Mouse (Mus musculus) kidney, adult 2 months (tissue): Measurements from ENCODE around the gene Gtsf2. TPM values are rescaled to one million over a fixed set of nuclear protein-coding genes. Genes with fewer than 3 reads are reported as not detected.
"Not testable (repeated sequence)": the region's sequence is repeated elsewhere in the genome, so short reads cannot be mapped to it uniquely, and the experiment has no call there.

ENCODE experiments used
- DNase-seq: peaks from one replicate; pipeline ENCODE4 v3.0.0; 2021
- H3K27ac ChIP-seq: fragments of 200-500 bp; 2 replicates; pipeline ENCODE4 v1.5.1; 2012; ENCODE audit warnings: low read depth, low read length, control low read depth, inconsistent platforms; ENCODE audit not compliant: insufficient read depth
- H3K27me3 ChIP-seq: fragments of 200-500 bp; replicated peaks from 2 replicates; pipeline ENCODE4 v1.6.1; 2012; ENCODE audit warnings: mild to moderate bottlenecking, moderate library complexity, low read length, inconsistent platforms; ENCODE audit not compliant: control insufficient read depth, insufficient read depth
- H3K36me3 ChIP-seq: fragments of 200-500 bp; 2 replicates; pipeline ENCODE4 v1.6.1; 2012; ENCODE audit warnings: mild to moderate bottlenecking, moderate library complexity, low read length, inconsistent platforms; ENCODE audit not compliant: control insufficient read depth, insufficient read depth
- H3K4me1 ChIP-seq: fragments of 200-500 bp; 2 replicates; pipeline ENCODE4 v1.6.1; 2011; ENCODE audit warnings: low read length; ENCODE audit not compliant: control insufficient read depth, insufficient read depth
- H3K4me3 ChIP-seq: fragments of 200-500 bp; 2 replicates; pipeline ENCODE4 v1.5.1; 2011; ENCODE audit warnings: mild to moderate bottlenecking, low read depth, low read length, control low read depth; ENCODE audit not compliant: insufficient read depth
- CTCF ChIP-seq: fragments of 200-500 bp; conservative IDR thresholded peaks from 2 replicates; pipeline ENCODE4 v1.5.1; 2011; ENCODE audit warnings: low read depth, mild to moderate bottlenecking, control low read depth, low read length, moderate library complexity, mixed read lengths; ENCODE audit not compliant: insufficient read depth, insufficient read length
- POLR2A ChIP-seq: fragments of 200-500 bp; IDR thresholded peaks from one replicate; pipeline ENCODE4 v1.6.1; 2011; ENCODE audit warnings: low read depth, low read length, control low read depth
- WGBS: fragments of 180-500 bp; shearing (Covaris S2); methylation state at CpG from one replicate; pipeline ENCODE4 v1.1.7; 2018; 5-methylcytosine and 5-hydroxymethylcytosine counted together
- polyA plus RNA-seq: library from polyadenylated mRNA; depleted of rRNA; stranded (reverse); fragments of >200 nt; gene quantifications from 2 replicates; pipeline ENCODE4 v1.2.3, GENCODE M21; 2012; rRNA removed

The Gtsf2 gene
- polyA plus RNA-seq, 1 experiment: not detected

- H3K4me3 ChIP-seq: no peak overlapping the region
- TF ChIP-seq POLR2A: no peak
Measured at GRCm38 (mm10) chr15:103454449-103454848, 6.2 kb upstream of the Gtsf2 start.

GRCm38 (mm10) chr15:103453551-103454218 is 5.4 kb upstream of the Gtsf2 start, which contains the start of gene Nckap1l:
TSS of gene Nckap1l (plus strand) at chr15:103453794.
- peak within 1 kb of the TSS; percentile 13; the same call in 1 of the 2 replicates for H3K4me3 ChIP-seq
- TF ChIP-seq POLR2A (no peak), CTCF (no peak)
- peak; percentile 36 for DNase-seq
- H3K27me3 ChIP-seq: no peaks in the 10 kb centered on the region
- no peaks in the 10 kb centered on the region for H3K36me3 ChIP-seq
- H3K4me1 ChIP-seq: no peaks in the 10 kb centered on the region
- WGBS: 85% methylated on average over 13 of the region's 13 CpGs
- H3K27ac ChIP-seq: no peak within 1 kb of the TSS

More at GRCm38 (mm10) chr15:103454449-103454848, 6.2 kb upstream of the Gtsf2 start:
- Histone ChIP-seq H3K27me3 (no peaks in the 10 kb centered on the region), H3K36me3 (no peaks in the 10 kb centered on the region), H3K4me1 (no peaks in the 10 kb centered on the region), H3K27ac (no peak overlapping the region)
- DNase-seq: no peak
- 79% methylated on average over 6 of the region's 6 CpGs for WGBS

- H3K27ac ChIP-seq, DNase-seq, H3K27me3 ChIP-seq, H3K4me3 ChIP-seq, H3K36me3 ChIP-seq, H3K4me1 ChIP-seq: not testable (repeated sequence)
- 84% methylated on average over 4 of the region's 4 CpGs for WGBS
Measured at GRCm38 (mm10) chr15:103445966-103446365, 2.3 kb downstream of the Gtsf2 start.

- H3K27ac ChIP-seq: no peak within 1 kb of the TSS
- 90% methylated on average over 16 of the region's 16 CpGs for WGBS
- no peak for DNase-seq
- no peak within 1 kb of the TSS for H3K4me3 ChIP-seq
- H3K27me3 ChIP-seq: no peaks in the 10 kb centered on the region
- no peaks in the 10 kb centered on the region for H3K4me1 ChIP-seq
- no peaks in the 10 kb centered on the region for H3K36me3 ChIP-seq
- TF ChIP-seq CTCF: no peak
- TF ChIP-seq POLR2A: no peak
Measured at GRCm38 (mm10) chr15:103430241-103430640, 18.0 kb downstream of the Gtsf2 start, which contains the start of gene Gtsf1. TSS of gene Gtsf1 (minus strand) at chr15:103430470.

GRCm38 (mm10) chr15:103427017-103427416 is 21.3 kb downstream of the Gtsf2 start:
- no peaks in the 10 kb centered on the region for H3K4me1 ChIP-seq
- no peaks in the 10 kb centered on the region for H3K36me3 ChIP-seq
- H3K27me3 ChIP-seq: no peaks in the 10 kb centered on the region
- TF ChIP-seq CTCF (no peak), POLR2A (no peak)
- DNase-seq: peak; percentile 8
- no peak overlapping the region for H3K4me3 ChIP-seq
- 33% methylated on average over 2 of the region's 2 CpGs for WGBS
- no peak overlapping the region for H3K27ac ChIP-seq

GRCm38 (mm10) chr15:103405586-103405985 is 42.7 kb downstream of the Gtsf2 start:
- not testable (repeated sequence) for H3K36me3 ChIP-seq, H3K27me3 ChIP-seq, H3K4me1 ChIP-seq, H3K27ac ChIP-seq, H3K4me3 ChIP-seq, DNase-seq
- 88% methylated on average over 3 of the region's 3 CpGs for WGBS

- no peaks in the 10 kb centered on the region for H3K27me3 ChIP-seq
- H3K4me1 ChIP-seq: no peaks in the 10 kb centered on the region
- 98% methylated on average over 5 of the region's 5 CpGs for WGBS
- no peak for TF ChIP-seq CTCF
- TF ChIP-seq POLR2A: no peak
- DNase-seq: no peak
- no peaks in the 10 kb centered on the region for H3K36me3 ChIP-seq
- no peak overlapping the region for H3K27ac ChIP-seq
- no peak overlapping the region for H3K4me3 ChIP-seq
Measured at GRCm38 (mm10) chr15:103401361-103401760, 46.9 kb downstream of the Gtsf2 start.

GRCm38 (mm10) chr15:103393577-103393976 is 54.7 kb downstream of the Gtsf2 start:
- no peak overlapping the region for H3K4me3 ChIP-seq
- H3K27ac ChIP-seq: no peak overlapping the region
- no peaks in the 10 kb centered on the region for H3K36me3 ChIP-seq
- H3K27me3 ChIP-seq: no peaks in the 10 kb centered on the region
- no peak for DNase-seq
- no peak for TF ChIP-seq POLR2A
- TF ChIP-seq CTCF: no peak
- H3K4me1 ChIP-seq: no peaks in the 10 kb centered on the region

Other genes with a start within 250 kb of the Gtsf2 start
- 18.8 and 26.9 TPM in 2 replicates for gene Cbx5, start 208.7 kb downstream of the Gtsf2 start, polyA plus RNA-seq
- 50.0 and 69.3 TPM in 2 replicates for gene Hnrnpa1, start 208.0 kb downstream of the Gtsf2 start, polyA plus RNA-seq
- gene Nfe2, start 190.1 kb downstream of the Gtsf2 start, polyA plus RNA-seq: 0.58 and 1.0 TPM in 2 replicates
- gene Copz1, start 175.8 kb downstream of the Gtsf2 start, polyA plus RNA-seq: 138 TPM in 2 replicates
- 0.13 TPM in 1 of 2 replicates, not detected in the other for gene Gpr84, start 137.9 kb downstream of the Gtsf2 start, polyA plus RNA-seq
- 5.2 and 6.1 TPM in 2 replicates for gene Zfp385a, start 108.4 kb downstream of the Gtsf2 start, polyA plus RNA-seq
- gene Itga5, start 81.7 kb downstream of the Gtsf2 start, polyA plus RNA-seq: 9.3 and 9.7 TPM in 2 replicates
- 0.23 TPM in 1 of 2 replicates, not detected in the other for gene Gtsf1, start 18.0 kb downstream of the Gtsf2 start, polyA plus RNA-seq
- gene Nckap1l, start 5.3 kb upstream of the Gtsf2 start, polyA plus RNA-seq: 3.0 and 5.9 TPM in 2 replicates
- 2.0 and 2.8 TPM in 2 replicates for gene Pde1b, start 54.6 kb upstream of the Gtsf2 start, polyA plus RNA-seq
- 253 and 258 TPM in 2 replicates for gene Ppp1r1a, start 89.5 kb upstream of the Gtsf2 start, polyA plus RNA-seq
- gene Glycam1, start 116.6 kb upstream of the Gtsf2 start, polyA plus RNA-seq: 118 TPM in 1 of 2 replicates, not detected in the other